Mouse (Mus musculus) intestine, embryonic 15.5 days (tissue): ENCODE data around the gene Gripap1. TPM values are rescaled to one million over a fixed set of nuclear protein-coding genes. Genes with fewer than 3 reads are reported as not detected.

Source experiments
- ATAC-seq: fragments of 200-750 bp; cut with Nextera tagmentation; 2 replicates; pipeline ENCODE4 v1.8.0; 2017; ENCODE audit warnings: moderate TSS enrichment, moderate library complexity
- H3K27ac ChIP-seq: fragments of 300-500 bp; sonication (generic); 2 replicates; pipeline ENCODE4 v1.5.1; 2015; ENCODE audit warnings: mild to moderate bottlenecking, inconsistent platforms
- H3K27me3 ChIP-seq: fragments of 300-500 bp; sonication (generic); replicated peaks from 2 replicates; pipeline ENCODE4 v1.6.1; 2015; ENCODE audit warnings: inconsistent platforms
- H3K36me3 ChIP-seq: fragments of 300-500 bp; sonication (generic); 2 replicates; pipeline ENCODE4 v1.6.1; 2015; ENCODE audit warnings: inconsistent platforms
- H3K4me1 ChIP-seq: fragments of 300-500 bp; sonication (generic); replicated peaks from 2 replicates; pipeline ENCODE4 v1.6.1; 2015; ENCODE audit warnings: inconsistent platforms
- H3K4me2 ChIP-seq: fragments of 300-500 bp; sonication (generic); replicated peaks from 2 replicates; pipeline ENCODE4 v1.6.1; 2015; ENCODE audit warnings: mild to moderate bottlenecking, inconsistent platforms
- H3K4me3 ChIP-seq: fragments of 300-500 bp; sonication (generic); replicated peaks from 2 replicates; pipeline ENCODE4 v1.5.1; 2015; ENCODE audit warnings: inconsistent platforms
- H3K9ac ChIP-seq: fragments of 300-500 bp; sonication (generic); 2 replicates; pipeline ENCODE4 v1.6.1; 2015; ENCODE audit warnings: inconsistent platforms
- H3K9me3 ChIP-seq: fragments of 300-500 bp; sonication (generic); 2 replicates; pipeline ENCODE4 v1.6.1; 2016; ENCODE audit warnings: inconsistent platforms
- WGBS: fragments of 180-500 bp; shearing (Covaris S2); methylation state at CpG from one replicate; pipeline ENCODE4 v1.1.7; 2015; 5-methylcytosine and 5-hydroxymethylcytosine counted together
- microRNA counts: library from miRNA; unstranded; fragments of <30 nt; microRNA quantifications from one replicate; lab custom pipeline; 2016
- polyA plus RNA-seq: library from polyadenylated mRNA; unstranded; fragments of >200 nt; fragmentation: Nextera tagmentation; extraction: Ambion mirVana; gene quantifications from 2 replicates; pipeline ENCODE4 v1.2.1, GENCODE M21; 2015

The Gripap1 gene
- polyA plus RNA-seq, 1 experiment from 2014 or later = 35.4 TPM

DNA sequence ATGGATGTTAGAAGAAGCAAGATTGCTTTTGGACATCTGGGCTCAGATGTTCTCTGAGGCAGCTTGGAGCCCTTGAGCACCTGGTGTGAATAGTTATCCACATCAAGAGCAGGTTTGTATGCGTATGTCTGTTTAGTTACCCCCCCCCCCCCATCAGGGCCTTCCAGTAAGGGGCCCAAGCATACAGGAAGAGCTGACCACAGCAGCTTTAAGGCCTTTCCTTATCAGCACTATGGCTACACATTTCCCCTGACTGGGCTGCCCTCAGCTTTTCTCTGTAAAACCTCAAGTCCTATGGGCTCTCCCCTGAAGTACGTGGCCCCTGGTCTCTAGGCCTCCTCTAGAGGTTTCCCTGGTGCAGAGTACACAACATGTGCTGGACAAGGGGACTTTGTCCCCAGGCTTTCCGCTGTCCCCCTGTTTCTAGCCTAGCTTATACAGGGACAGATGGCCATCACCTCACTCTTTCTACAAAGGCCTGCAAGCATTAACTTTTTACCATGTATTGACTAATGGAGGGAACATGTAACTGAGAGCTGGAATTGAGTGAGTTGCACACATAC is 69.7 kb downstream of the Gripap1 start:
- 0 out of 2 replicates have a peak, but pooled peaks have one; percentile 23 for ATAC-seq
- Histone ChIP-seq H3K4me2 (no peak overlapping the region), H3K4me3 (no peak overlapping the region), H3K36me3 (no peaks in the 10 kb centered on the region), H3K27ac (no peak overlapping the region), H3K9ac (no peak overlapping the region), H3K4me1 (no peaks in the 10 kb centered on the region), H3K9me3 (no peaks in the 10 kb centered on the region), H3K27me3 (no peaks in the 10 kb centered on the region)
- WGBS = 73% methylated on average over 3 of the region's 3 CpGs

DNA sequence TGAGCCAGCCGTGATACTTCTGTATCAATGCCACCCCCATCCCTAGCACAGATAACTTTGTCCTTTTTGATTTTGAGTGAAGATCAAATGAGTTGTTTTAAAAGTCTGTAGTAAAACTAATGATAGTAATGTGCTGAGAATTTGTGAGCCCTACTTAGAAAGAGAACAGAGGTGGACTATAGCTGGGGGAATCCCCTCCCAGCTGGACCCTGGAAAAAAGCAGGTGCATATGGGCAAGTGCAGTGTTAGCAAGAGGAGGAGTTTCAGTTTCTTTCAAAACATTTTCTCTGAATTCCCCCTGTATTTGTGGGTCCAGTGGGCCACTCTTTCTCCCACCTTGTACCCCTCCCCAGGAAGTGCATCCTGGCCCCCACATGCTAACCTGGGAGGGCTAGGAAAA is 73.6 kb downstream of the Gripap1 start:
- Histone ChIP-seq H3K36me3 (no peaks in the 10 kb centered on the region), H3K9me3 (no peaks in the 10 kb centered on the region), H3K4me3 (no peak overlapping the region), H3K4me1 (no peaks in the 10 kb centered on the region), H3K27me3 (no peaks in the 10 kb centered on the region), H3K9ac (no peak overlapping the region), H3K27ac (no peak overlapping the region), H3K4me2 (no peak overlapping the region)
- ATAC-seq = no peak
- 87% methylated on average over 1 of the region's 1 CpGs for WGBS

GRCm38 (mm10) chrX:7864551-7864950 is 75.0 kb downstream of the Gripap1 start:
- H3K27ac ChIP-seq = no peak overlapping the region
- ATAC-seq = no peak
- WGBS = 71% methylated on average over 3 of the region's 3 CpGs
- H3K9ac ChIP-seq = no peak overlapping the region
- H3K4me3 ChIP-seq = no peak overlapping the region
- H3K4me1 ChIP-seq = no peaks in the 10 kb centered on the region
- no peaks in the 10 kb centered on the region for H3K9me3 ChIP-seq
- H3K27me3 ChIP-seq = no peaks in the 10 kb centered on the region
- H3K4me2 ChIP-seq = no peak overlapping the region
- no peaks in the 10 kb centered on the region for H3K36me3 ChIP-seq

DNA sequence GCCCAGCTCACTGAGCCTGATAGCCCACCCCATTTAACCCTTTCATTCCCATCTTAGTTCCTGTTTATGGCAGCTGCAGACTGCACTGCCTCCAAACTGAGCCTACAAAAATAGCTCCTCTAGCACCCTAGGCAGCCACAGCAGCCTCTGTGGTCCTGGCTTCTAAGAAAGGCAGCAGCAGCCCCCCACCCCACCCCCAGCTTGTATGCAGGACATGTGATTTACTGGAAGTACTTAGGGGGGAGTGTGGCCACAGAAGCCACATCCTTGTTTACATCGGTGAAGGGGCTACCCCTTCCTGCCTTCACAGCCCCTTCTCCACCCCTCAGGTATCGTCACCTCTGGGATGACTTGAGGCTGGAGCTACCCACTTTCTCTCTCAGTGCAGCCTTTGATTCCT is 75.8 kb downstream of the Gripap1 start:
- WGBS = 58% methylated on average over 2 of the region's 2 CpGs
- no peak overlapping the region for H3K9ac ChIP-seq

GRCm38 (mm10) chrX:7865786-7866185 is 76.2 kb downstream of the Gripap1 start:
- 66% methylated on average over 2 of the region's 2 CpGs for WGBS
- H3K4me3 ChIP-seq = no peak overlapping the region

More for the DNA sequence above, 75.8 kb downstream of the Gripap1 start:
- no peak overlapping the region for H3K4me3 ChIP-seq
- H3K27me3 ChIP-seq = no peaks in the 10 kb centered on the region
- H3K36me3 ChIP-seq = no peaks in the 10 kb centered on the region
- no peaks in the 10 kb centered on the region for H3K9me3 ChIP-seq
- no peak overlapping the region for H3K27ac ChIP-seq
- no peaks in the 10 kb centered on the region for H3K4me1 ChIP-seq
- no peak for ATAC-seq
- H3K4me2 ChIP-seq = no peak overlapping the region

DNA sequence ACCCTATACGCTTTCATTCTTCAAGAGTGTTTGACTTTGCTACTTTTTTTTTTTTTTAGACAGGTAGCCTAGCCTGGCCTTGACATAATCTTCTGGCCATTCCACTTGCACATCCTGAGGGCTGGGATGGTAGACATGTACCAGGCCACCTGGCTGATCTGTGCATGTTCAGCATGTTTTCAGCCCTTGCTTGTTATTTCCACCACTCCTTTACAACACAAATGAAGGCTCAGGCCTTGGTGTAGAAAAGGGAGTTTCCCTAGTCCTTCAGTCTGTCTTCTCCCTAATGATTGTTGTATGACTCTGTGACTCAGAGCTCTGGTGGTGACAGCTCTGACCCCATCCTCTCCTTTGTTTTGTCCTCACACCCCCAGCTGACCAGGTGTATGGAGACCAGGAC is 77.6 kb downstream of the Gripap1 start:
- Histone ChIP-seq H3K36me3 (no peaks in the 10 kb centered on the region), H3K4me2 (no peak overlapping the region), H3K27me3 (no peaks in the 10 kb centered on the region), H3K27ac (no peak overlapping the region), H3K9ac (no peak overlapping the region), H3K4me1 (no peaks in the 10 kb centered on the region), H3K4me3 (no peak overlapping the region), H3K9me3 (no peaks in the 10 kb centered on the region)
- no peak for ATAC-seq
- WGBS = 87% methylated on average over 1 of the region's 1 CpGs

More at GRCm38 (mm10) chrX:7865786-7866185, 76.2 kb downstream of the Gripap1 start:
- Histone ChIP-seq H3K9me3 (no peaks in the 10 kb centered on the region), H3K27me3 (no peaks in the 10 kb centered on the region), H3K36me3 (no peaks in the 10 kb centered on the region), H3K9ac (no peak overlapping the region), H3K4me1 (no peaks in the 10 kb centered on the region), H3K27ac (no peak overlapping the region), H3K4me2 (no peak overlapping the region)
- ATAC-seq = no peak

DNA sequence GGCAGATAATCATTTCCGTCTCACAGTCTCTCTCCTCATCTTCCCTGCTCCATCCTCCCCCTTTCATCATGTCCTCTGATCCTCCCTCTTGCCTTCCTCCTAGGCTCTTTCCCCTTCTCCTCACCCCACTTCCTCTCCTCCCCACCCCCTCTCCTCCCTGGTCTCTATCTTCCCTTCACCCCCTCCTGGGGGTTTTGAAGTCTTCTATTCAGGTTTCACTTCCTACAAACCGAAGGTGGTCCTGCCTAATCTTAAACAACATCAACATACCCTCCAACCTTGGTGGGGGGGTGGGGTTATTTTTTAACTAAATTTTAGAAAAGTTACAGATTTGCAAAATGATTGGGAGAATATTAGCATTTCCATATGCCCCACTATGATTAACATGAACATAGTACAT is 78.9 kb downstream of the Gripap1 start:
- Histone ChIP-seq H3K27me3 (no peaks in the 10 kb centered on the region), H3K36me3 (0 out of 2 replicates have a peak, but pooled peaks cover 2% of the 10 kb centered on the region), H3K9me3 (no peaks in the 10 kb centered on the region), H3K27ac (no peak overlapping the region), H3K4me1 (no peaks in the 10 kb centered on the region), H3K4me3 (no peak overlapping the region), H3K9ac (no peak overlapping the region), H3K4me2 (no peak overlapping the region)
- 56% methylated on average over 2 of the region's 2 CpGs for WGBS
- no peak for ATAC-seq

DNA sequence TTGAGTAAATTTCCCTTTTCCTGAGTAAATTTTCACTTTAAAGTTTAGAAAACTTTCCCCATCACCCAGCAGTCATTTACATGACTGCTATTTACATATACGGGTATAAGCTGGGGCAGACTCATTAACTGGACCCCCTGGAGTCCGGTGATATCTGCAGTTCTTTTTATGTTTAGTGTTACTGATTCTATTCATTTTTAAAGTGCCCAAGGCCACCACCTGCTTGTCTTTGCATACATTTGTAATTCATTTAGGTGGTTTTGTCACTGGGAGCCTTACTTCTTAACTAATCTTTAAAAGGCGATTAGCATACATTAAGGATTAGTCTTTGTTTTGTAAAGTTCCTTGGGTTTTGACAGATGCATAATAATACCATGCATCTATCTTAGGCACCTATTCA is 80.3 kb downstream of the Gripap1 start:
- H3K27ac ChIP-seq = no peak overlapping the region
- H3K9ac ChIP-seq = no peak overlapping the region
- 34% methylated on average over 3 of the region's 3 CpGs for WGBS
- H3K4me2 ChIP-seq = no peak overlapping the region
- ATAC-seq = no peak
- 0 out of 2 replicates have a peak, but pooled peaks cover 2% of the 10 kb centered on the region for H3K36me3 ChIP-seq
- no peaks in the 10 kb centered on the region for H3K9me3 ChIP-seq
- no peak overlapping the region for H3K4me3 ChIP-seq
- no peaks in the 10 kb centered on the region for H3K4me1 ChIP-seq
- H3K27me3 ChIP-seq = no peaks in the 10 kb centered on the region

MicroRNAs encoded within 50 kb of the gene (microRNA counts, 519-probe panel; counts per million panel counts)
- 1,943 counts per million, percentile 42 among the panel's probes with 10 or more counts for microRNA mmu-miR-1198 (lab: Ali Mortazavi, UCI)

Other genes starting within 250 kb of the Gripap1 start
- gene Foxp3, start 216.1 kb upstream of the Gripap1 start, polyA plus RNA-seq = not detected in 2 replicates
- 1.3 and 1.5 TPM in 2 replicates for gene Ppp1r3f, start 215.5 kb upstream of the Gripap1 start, polyA plus RNA-seq
- gene Ccdc22, start 184.2 kb upstream of the Gripap1 start, polyA plus RNA-seq = 31.2 and 31.4 TPM in 2 replicates
- gene Cacna1f, start 182.7 kb upstream of the Gripap1 start, polyA plus RNA-seq = 0.04 TPM in 1 of 2 replicates, not detected in the other
- gene Syp, start 151.3 kb upstream of the Gripap1 start, polyA plus RNA-seq = 6.3 and 6.5 TPM in 2 replicates
- gene Prickle3, start 132.5 kb upstream of the Gripap1 start, polyA plus RNA-seq = 6.6 and 6.8 TPM in 2 replicates
- 198 and 212 TPM in 2 replicates for gene Plp2, start 118.4 kb upstream of the Gripap1 start, polyA plus RNA-seq
- gene Magix, start 108.5 kb upstream of the Gripap1 start, polyA plus RNA-seq = 0.57 and 0.71 TPM in 2 replicates
- gene Gpkow, start 92.6 kb upstream of the Gripap1 start, polyA plus RNA-seq = 27.6 and 31.8 TPM in 2 replicates
- gene Wdr45, start 75.4 kb upstream of the Gripap1 start, polyA plus RNA-seq = 25.0 and 27.5 TPM in 2 replicates
- not detected in 2 replicates for gene Gm45208, start 67.5 kb upstream of the Gripap1 start, polyA plus RNA-seq
- gene Praf2, start 61.3 kb upstream of the Gripap1 start, polyA plus RNA-seq = 60.3 and 61.4 TPM in 2 replicates
- 12.4 TPM in 2 replicates for gene Ccdc120, start 38.9 kb upstream of the Gripap1 start, polyA plus RNA-seq
- gene Tfe3, start 27.2 kb upstream of the Gripap1 start, polyA plus RNA-seq = 23.0 and 23.9 TPM in 2 replicates
- gene Kcnd1, start 32.5 kb downstream of the Gripap1 start, polyA plus RNA-seq = 1.5 and 2.1 TPM in 2 replicates
- 37.6 and 37.7 TPM in 2 replicates for gene Otud5, start 51.6 kb downstream of the Gripap1 start, polyA plus RNA-seq
- 11.3 and 12.6 TPM in 2 replicates for gene Pim2, start 88.5 kb downstream of the Gripap1 start, polyA plus RNA-seq
- 36.5 and 39.5 TPM in 2 replicates for gene Slc35a2, start 94.3 kb downstream of the Gripap1 start, polyA plus RNA-seq
- 101 and 104 TPM in 2 replicates for gene Pqbp1, start 109.5 kb downstream of the Gripap1 start, polyA plus RNA-seq
- gene Timm17b, start 109.6 kb downstream of the Gripap1 start, polyA plus RNA-seq = 128 and 131 TPM in 2 replicates
- not detected in 2 replicates for gene Gm10491, start 118.1 kb downstream of the Gripap1 start, polyA plus RNA-seq
- not detected in 2 replicates for gene Gm10490, start 119.8 kb downstream of the Gripap1 start, polyA plus RNA-seq
- gene Pcsk1n, start 130.1 kb downstream of the Gripap1 start, polyA plus RNA-seq = 14.2 and 14.4 TPM in 2 replicates
- not detected in 2 replicates for gene Eras, start 138.8 kb downstream of the Gripap1 start, polyA plus RNA-seq
- gene Hdac6, start 158.1 kb downstream of the Gripap1 start, polyA plus RNA-seq = 19.0 and 19.1 TPM in 2 replicates
- 1.7 and 2.4 TPM in 2 replicates for gene Gata1, start 188.3 kb downstream of the Gripap1 start, polyA plus RNA-seq
- 3.6 and 3.8 TPM in 2 replicates for gene Glod5, start 228.7 kb downstream of the Gripap1 start, polyA plus RNA-seq